Mouse (Mus musculus) embryo, embryonic 11 days (tissue): ENCODE results near the gene Camta2.
A peak's percentile ranks its signal among the peaks of the same experiment; 100 is the strongest.

Experiments used
- DNase-seq: peaks from one replicate; pipeline ENCODE4 v3.0.0-alpha.2; 2015

Gene Camta2

GRCm38 (mm10) chr11:70687601-70688199, at the start of gene Camta2:
Gene Camta2, minus strand, starts transcription at chr11:70688105.
- peak; percentile 94 for DNase-seq

- no peak for DNase-seq
These were observed 45.4 kb upstream of the Camta2 start for GRCm38 (mm10) chr11:70733256-70733655.

- no peak for DNase-seq
These were observed 43.3 kb upstream of the Camta2 start for GRCm38 (mm10) chr11:70731178-70731577.

GRCm38 (mm10) chr11:70730427-70731038, 42.6 kb upstream of the Camta2 start:
- DNase-seq: no peak

GRCm38 (mm10) chr11:70727385-70727784, 39.5 kb upstream of the Camta2 start:
- DNase-seq: no peak

GRCm38 (mm10) chr11:70726585-70726984, 38.7 kb upstream of the Camta2 start:
- no peak for DNase-seq

- DNase-seq: no peak
These were observed 36.8 kb upstream of the Camta2 start for GRCm38 (mm10) chr11:70724706-70725105.

GRCm38 (mm10) chr11:70721072-70721471, 33.2 kb upstream of the Camta2 start:
- DNase-seq: no peak

- no peak for DNase-seq
These were observed 32.7 kb upstream of the Camta2 start for GRCm38 (mm10) chr11:70720567-70720966.

- DNase-seq: no peak
These were observed 30.6 kb upstream of the Camta2 start for GRCm38 (mm10) chr11:70718481-70718880.

- no peak for DNase-seq
These were observed 27.9 kb upstream of the Camta2 start for GRCm38 (mm10) chr11:70715832-70716231.

GRCm38 (mm10) chr11:70713222-70713621, 25.3 kb upstream of the Camta2 start:
- DNase-seq: no peak

- DNase-seq: no peak
These were observed 23.1 kb upstream of the Camta2 start for GRCm38 (mm10) chr11:70711026-70711425.

- no peak for DNase-seq
These were observed 18.2 kb upstream of the Camta2 start for GRCm38 (mm10) chr11:70706127-70706526.

- DNase-seq: no peak
These were observed 14.9 kb upstream of the Camta2 start for GRCm38 (mm10) chr11:70702781-70703180.

- DNase-seq: no peak
These were observed 14.3 kb upstream of the Camta2 start for GRCm38 (mm10) chr11:70701984-70702733.

- no peak for DNase-seq
These were observed 13.5 kb upstream of the Camta2 start for GRCm38 (mm10) chr11:70701221-70701955.

- peak; percentile 64 for DNase-seq
These were observed 12.7 kb upstream of the Camta2 start for GRCm38 (mm10) chr11:70700613-70701012.

GRCm38 (mm10) chr11:70699722-70700556, 12.0 kb upstream of the Camta2 start, which contains the start of the genes Inca1 and Kif1c:
Gene Inca1, minus strand, starts transcription at chr11:70700155.
Gene Kif1c, plus strand, starts transcription at chr11:70700548.
- peak; percentile 93 for DNase-seq

- DNase-seq: no peak
These were observed 11.1 kb upstream of the Camta2 start for GRCm38 (mm10) chr11:70699051-70699450.

- no peak for DNase-seq
These were observed 9.5 kb upstream of the Camta2 start for GRCm38 (mm10) chr11:70697376-70697775.

GRCm38 (mm10) chr11:70693504-70693903, 5.6 kb upstream of the Camta2 start:
- no peak for DNase-seq
